In the genomic region with DNA sequence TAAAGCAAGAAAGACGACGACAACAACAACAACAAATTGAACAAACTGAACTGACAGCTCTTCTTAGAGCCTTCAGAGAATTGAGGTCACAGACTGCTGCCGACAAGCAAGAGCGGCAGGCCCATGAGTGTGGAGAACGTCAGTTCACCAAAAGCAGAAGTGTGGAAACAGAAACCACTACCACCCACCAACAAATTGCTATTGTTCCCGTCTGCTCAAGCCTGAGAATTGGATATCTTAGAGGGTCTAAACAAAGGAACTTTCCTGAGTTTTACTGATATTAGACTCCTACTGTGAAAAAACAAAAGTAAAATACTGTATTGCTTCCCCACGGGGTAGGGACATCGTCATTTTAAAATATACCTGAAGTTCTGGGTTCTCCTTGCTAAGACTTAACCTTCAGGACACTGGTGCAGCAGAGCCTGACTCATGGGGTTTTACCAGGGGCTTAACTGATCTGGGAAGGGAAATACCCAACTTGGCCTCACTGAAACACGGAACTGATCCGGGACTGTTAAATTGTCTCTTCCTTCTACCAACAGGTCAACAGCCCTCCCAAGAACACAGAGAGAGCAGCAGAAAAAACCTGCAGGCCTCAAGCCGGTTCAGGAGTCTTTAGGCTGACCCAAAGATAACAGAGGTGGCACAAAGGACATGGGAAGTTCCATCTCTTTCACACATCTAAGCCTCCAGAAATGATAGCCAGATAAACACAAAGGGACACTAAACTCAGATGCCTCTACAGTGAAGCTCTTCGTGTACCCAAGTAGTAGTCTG, we compare ENCODE assay signal across 12 mouse cellular contexts.
A peak's percentile ranks its signal among the peaks of the same experiment; 100 is the strongest.
DNase-seq lines count a peak whose midpoint lies in the region; ATAC-seq and TF ChIP-seq lines count a peak whose summit lies in the region.
"Had no signal": no experiment of that assay in that cellular context is flagged by ENCODE, and none has a peak within 500 bp of the region (broad histone marks: within the 10 kb centered on the region; RNA-seq: fewer than 3 reads in every experiment).

No protein-coding gene starts in this region.

- ATAC-seq in liver, embryonic 12.5 days, result 0 out of 2 replicates have a peak, but pooled peaks have one; percentile 32
- no peak for ATAC-seq in liver, embryonic 11.5 days (replicated peaks; ENCODE audit: low FRiP score)
- no peak for ATAC-seq in neural tube, embryonic 15.5 days (ENCODE audit: low FRiP score)

- no peaks in the 10 kb centered on the region for H3K27me3 ChIP-seq in liver, embryonic 12.5 days (replicated peaks)
- no peaks in the 10 kb centered on the region for H3K27me3 ChIP-seq in liver, embryonic 11.5 days (replicated peaks; ENCODE audit: control insufficient read depth, insufficient read depth, low read length)
- no peaks in the 10 kb centered on the region for H3K27me3 ChIP-seq in megakaryocyte, embryonic 14.5 days (replicated peaks)
- no peaks in the 10 kb centered on the region for H3K27me3 ChIP-seq in thymus, adult 2 months (ENCODE audit: control insufficient read depth, insufficient read depth, low read length)
- no peaks in the 10 kb centered on the region for H3K27me3 ChIP-seq in neural tube, embryonic 15.5 days (replicated peaks)
- H3K27me3 ChIP-seq: kidney, embryonic 15.5 days had no signal

- H3K36me3 ChIP-seq in liver, embryonic 12.5 days, result no peaks in the 10 kb centered on the region
- H3K36me3 ChIP-seq in liver, embryonic 11.5 days (ENCODE audit: control insufficient read depth, insufficient read depth, low read length), result no peaks in the 10 kb centered on the region
- H3K36me3 ChIP-seq in megakaryocyte, embryonic 14.5 days (replicated peaks; ENCODE audit: low read length), result no peaks in the 10 kb centered on the region
- no peaks in the 10 kb centered on the region for H3K36me3 ChIP-seq in thymus, adult 2 months (ENCODE audit: control insufficient read depth, insufficient read depth, low read length)
- H3K36me3 ChIP-seq in neural tube, embryonic 15.5 days, result no peaks in the 10 kb centered on the region
- H3K36me3 ChIP-seq: kidney, embryonic 15.5 days had no signal

- no peak overlapping the region for H3K9ac ChIP-seq in liver, embryonic 12.5 days
- H3K9ac ChIP-seq in liver, embryonic 11.5 days (ENCODE audit: low read depth, low read length), result no peak overlapping the region
- H3K9ac ChIP-seq in neural tube, embryonic 15.5 days (replicated peaks), result no peak overlapping the region
- H3K9ac ChIP-seq: kidney, embryonic 15.5 days; liver, embryonic 14.5 days had no signal

- no peaks in the 10 kb centered on the region for H3K4me1 ChIP-seq in liver, embryonic 12.5 days
- no peaks in the 10 kb centered on the region; the same call in 1 of the 2 replicates for H3K4me1 ChIP-seq in liver, embryonic 11.5 days (replicated peaks; ENCODE audit: control insufficient read depth, insufficient read depth, low read length)
- H3K4me1 ChIP-seq in bone marrow, adult 2 months (ENCODE audit: control insufficient read depth, insufficient read depth, low read length), result peaks cover 17% of the 10 kb centered on the region
- peaks cover 45% of the 10 kb centered on the region for H3K4me1 ChIP-seq in megakaryocyte, embryonic 14.5 days
- peaks cover 38% of the 10 kb centered on the region for H3K4me1 ChIP-seq in thymus, adult 2 months (replicated peaks; ENCODE audit: control insufficient read depth, insufficient read depth, low read length)
- H3K4me1 ChIP-seq in neural tube, embryonic 15.5 days, result no peaks in the 10 kb centered on the region

- DNase-seq in liver, embryonic 11.5 days (ENCODE audit: low spot score), result no peak
- peak; percentile 37 for DNase-seq in thymus, adult 2 months
- no peak for DNase-seq in right cerebral cortex, postnatal 4 days
- DNase-seq in yolk sac, embryonic 10.5 days (ENCODE audit: low spot score), result no peak
- DNase-seq: cerebellum, adult 11-12 months had no signal

- no peak overlapping the region for H3K4me2 ChIP-seq in liver, embryonic 12.5 days
- no peak overlapping the region for H3K4me2 ChIP-seq in liver, embryonic 11.5 days
- H3K4me2 ChIP-seq in neural tube, embryonic 15.5 days, result no peak overlapping the region
- H3K4me2 ChIP-seq: kidney, embryonic 15.5 days had no signal

- H3K9me3 ChIP-seq in liver, embryonic 12.5 days (replicated peaks), result no peaks in the 10 kb centered on the region
- no peaks in the 10 kb centered on the region for H3K9me3 ChIP-seq in liver, embryonic 11.5 days (ENCODE audit: control insufficient read depth, low read length)
- no peaks in the 10 kb centered on the region for H3K9me3 ChIP-seq in megakaryocyte, embryonic 14.5 days
- no peaks in the 10 kb centered on the region for H3K9me3 ChIP-seq in neural tube, embryonic 15.5 days (replicated peaks)
- H3K9me3 ChIP-seq: kidney, embryonic 15.5 days had no signal

- peak overlapping the region; percentile 30; the same call in 1 of the 2 replicates for H3K27ac ChIP-seq in liver, embryonic 12.5 days
- H3K27ac ChIP-seq in liver, embryonic 11.5 days (ENCODE audit: low read depth, low read length), result no peak overlapping the region
- H3K27ac ChIP-seq in bone marrow, adult 2 months (ENCODE audit: control insufficient read depth, insufficient read depth, low read depth, low read length, poor library complexity), result peak overlapping the region; percentile 91
- peak overlapping the region; percentile 90 for H3K27ac ChIP-seq in thymus, adult 2 months (ENCODE audit: control insufficient read depth, insufficient read depth, low read length)
- H3K27ac ChIP-seq in neural tube, embryonic 15.5 days (replicated peaks), result no peak overlapping the region
- H3K27ac ChIP-seq: heart, adult 2 months; kidney, embryonic 15.5 days; liver, embryonic 14.5 days had no signal

- no peak for TF ChIP-seq CTCF in bone marrow, adult 2 months (IDR thresholded peaks at IDR 0.05; ENCODE audit: control insufficient read depth, insufficient read depth, low read length)
- no peak for TF ChIP-seq CTCF in thymus, adult 2 months (IDR thresholded peaks at IDR 0.05; ENCODE audit: borderline replicate concordance, control insufficient read depth, extremely low read depth, insufficient read depth, low read length, poor library complexity)

- H3K4me3 ChIP-seq in liver, embryonic 12.5 days, result no peak overlapping the region
- H3K4me3 ChIP-seq in liver, embryonic 11.5 days (ENCODE audit: low read depth, low read length), result no peak overlapping the region
- no peak overlapping the region for H3K4me3 ChIP-seq in bone marrow, adult 2 months (replicated peaks; ENCODE audit: control insufficient read depth, low read depth, low read length)
- H3K4me3 ChIP-seq in megakaryocyte, embryonic 14.5 days (replicated peaks), result peak overlapping the region; percentile 17
- no peak overlapping the region for H3K4me3 ChIP-seq in thymus, adult 2 months (ENCODE audit: control insufficient read depth, insufficient read depth, low read length)
- H3K4me3 ChIP-seq in neural tube, embryonic 15.5 days (replicated peaks), result no peak overlapping the region
- H3K4me3 ChIP-seq: heart, adult 2 months; kidney, embryonic 15.5 days had no signal

- WGBS in liver, embryonic 12.5 days (ENCODE audit: insufficient replicate concordance), result 38% methylated on average over 12 of the region's 12 CpGs
- WGBS in liver, embryonic 11.5 days, result 53% methylated on average over 12 of the region's 12 CpGs
- WGBS in bone marrow, adult 2 months, result 9% methylated on average over 12 of the region's 12 CpGs
- 15% methylated on average over 12 of the region's 12 CpGs for WGBS in thymus, adult 2 months
- WGBS in neural tube, embryonic 15.5 days, result 87% methylated on average over 12 of the region's 12 CpGs

- no peak for TF ChIP-seq POLR2A in bone marrow, adult 2 months (IDR thresholded peaks at IDR 0.05; ENCODE audit: borderline replicate concordance, control insufficient read depth, low read depth, low read length)
- no peak for TF ChIP-seq POLR2A in thymus, adult 2 months (IDR thresholded peaks at IDR 0.05; ENCODE audit: control insufficient read depth, extremely low read depth, insufficient read depth, low read length, poor library complexity)

Comparison
In these comparisons a context has a peak if more than half of its experiments do, and no peak if none do; other contexts are left out.
1. H3K27ac ChIP-seq: peak in liver, embryonic 12.5 days (single experiment), bone marrow, adult 2 months (single experiment) and thymus, adult 2 months (single experiment); none in liver, embryonic 11.5 days (single experiment) and neural tube, embryonic 15.5 days (single experiment).